Mouse (Mus musculus) kidney, adult 9 months (tissue): ENCODE data around the gene Uvrag.

Experiments used
- DNase-seq: peaks from one replicate; pipeline ENCODE4 v3.0.0; 2022

The Uvrag gene

GRCm38 (mm10) chr7:98916581-98916980 lies 224.4 kb downstream of the Uvrag start:
- no peak for DNase-seq

- no peak for DNase-seq
These were observed 228.0 kb downstream of the Uvrag start for GRCm38 (mm10) chr7:98912953-98913360.

- no peak for DNase-seq
These were observed 229.7 kb downstream of the Uvrag start for GRCm38 (mm10) chr7:98911276-98911675.

DNA sequence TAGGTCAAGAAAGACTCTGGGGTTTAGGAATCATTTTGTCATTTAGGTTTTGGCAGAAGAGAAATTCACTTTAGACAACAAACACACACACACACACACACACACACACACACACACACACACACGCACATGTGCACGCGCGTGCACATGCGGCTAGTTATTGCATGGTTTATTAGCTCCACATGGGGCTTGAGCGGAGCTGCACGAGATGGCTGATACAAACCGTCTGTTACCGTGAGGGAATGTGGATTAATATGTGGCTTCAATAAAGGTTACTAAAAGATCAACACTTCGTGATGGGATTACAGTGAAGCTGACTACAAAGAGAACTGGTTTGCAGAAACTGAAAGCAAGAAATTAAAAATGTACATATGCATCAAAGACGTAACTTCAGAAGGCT lies 230.2 kb downstream of the Uvrag start:
- DNase-seq, result no peak

DNA sequence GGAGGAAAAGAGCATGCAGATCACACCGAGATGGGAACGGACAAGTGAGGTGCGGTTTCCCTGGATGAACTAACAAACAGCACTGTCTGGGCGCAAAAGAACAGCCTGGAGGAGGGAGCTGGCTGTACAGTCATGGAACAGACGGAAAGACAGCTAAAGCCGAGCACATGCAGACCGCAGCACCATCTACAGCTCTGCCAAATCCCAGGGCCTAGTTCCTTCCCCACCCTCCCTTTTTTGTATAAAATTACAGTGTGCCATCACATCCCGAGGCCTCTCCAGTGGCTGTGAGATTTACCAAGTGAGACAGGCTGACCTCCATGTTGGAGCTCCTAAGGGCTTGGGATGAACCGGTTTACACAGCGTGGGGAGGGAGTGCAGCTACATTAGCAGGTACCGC lies 230.8 kb downstream of the Uvrag start:
- no peak for DNase-seq

DNA sequence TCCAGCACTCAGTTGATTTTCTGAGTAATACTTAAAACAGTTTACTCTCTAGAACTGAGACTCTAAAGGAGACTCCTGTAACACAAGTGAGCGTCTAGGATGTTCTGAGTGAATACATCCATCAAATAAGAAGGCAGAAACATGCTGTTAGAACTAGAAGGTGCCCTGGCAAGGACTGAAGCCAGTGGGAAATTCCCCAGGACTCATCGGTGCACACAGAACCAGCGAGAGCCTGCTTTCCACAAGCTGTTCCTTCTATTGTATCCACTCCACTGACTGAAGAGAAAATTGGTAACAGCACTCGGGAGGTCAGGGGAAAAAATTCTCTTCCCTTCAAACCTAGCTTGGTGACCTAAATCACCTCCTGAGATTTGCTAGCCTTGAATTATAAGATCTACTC lies 233.5 kb downstream of the Uvrag start:
- no peak for DNase-seq

DNA sequence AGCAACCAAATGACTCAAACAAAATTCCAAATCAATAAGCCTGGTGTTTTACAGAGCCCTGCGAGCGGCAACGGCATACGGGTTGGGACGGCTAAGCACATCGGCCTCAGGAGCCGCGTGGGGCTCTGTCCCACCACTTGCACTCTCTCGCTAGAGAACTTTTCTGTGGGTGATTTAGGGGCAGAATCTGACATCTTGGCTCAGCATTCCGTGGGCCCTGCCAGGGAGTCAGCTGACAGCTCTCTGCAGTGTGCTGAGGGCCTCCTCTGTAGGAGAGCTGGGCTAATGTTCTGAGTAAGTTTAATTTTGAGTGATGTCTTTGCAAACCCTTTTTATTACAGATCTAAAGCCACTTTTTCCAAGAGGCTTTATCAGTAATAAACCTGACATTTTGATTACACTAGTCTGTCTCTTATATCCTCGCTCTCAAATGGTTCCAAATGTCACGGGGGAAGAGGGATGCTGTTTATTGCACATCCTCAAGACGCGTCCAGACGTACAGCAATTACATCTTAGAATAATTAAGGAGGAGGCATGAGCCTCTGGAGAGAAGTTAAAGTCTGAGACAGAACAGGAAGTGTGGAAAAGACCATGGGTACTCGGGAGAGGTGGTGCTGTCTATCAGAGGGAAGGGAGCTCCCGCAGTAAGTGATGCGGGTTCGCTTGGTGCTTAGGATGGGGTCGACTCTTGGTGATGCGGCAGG lies 236.1 kb downstream of the Uvrag start:
- DNase-seq, result peak; percentile 35

GRCm38 (mm10) chr7:98903884-98904283 lies 237.1 kb downstream of the Uvrag start:
- DNase-seq, result peak; percentile 35

- no peak for DNase-seq
These were observed 239.8 kb downstream of the Uvrag start for GRCm38 (mm10) chr7:98901120-98901519.

GRCm38 (mm10) chr7:98899815-98900214 lies 241.1 kb downstream of the Uvrag start:
- DNase-seq, result peak; percentile 50

- no peak for DNase-seq
These were observed 243.6 kb downstream of the Uvrag start for GRCm38 (mm10) chr7:98897323-98897722.

DNA sequence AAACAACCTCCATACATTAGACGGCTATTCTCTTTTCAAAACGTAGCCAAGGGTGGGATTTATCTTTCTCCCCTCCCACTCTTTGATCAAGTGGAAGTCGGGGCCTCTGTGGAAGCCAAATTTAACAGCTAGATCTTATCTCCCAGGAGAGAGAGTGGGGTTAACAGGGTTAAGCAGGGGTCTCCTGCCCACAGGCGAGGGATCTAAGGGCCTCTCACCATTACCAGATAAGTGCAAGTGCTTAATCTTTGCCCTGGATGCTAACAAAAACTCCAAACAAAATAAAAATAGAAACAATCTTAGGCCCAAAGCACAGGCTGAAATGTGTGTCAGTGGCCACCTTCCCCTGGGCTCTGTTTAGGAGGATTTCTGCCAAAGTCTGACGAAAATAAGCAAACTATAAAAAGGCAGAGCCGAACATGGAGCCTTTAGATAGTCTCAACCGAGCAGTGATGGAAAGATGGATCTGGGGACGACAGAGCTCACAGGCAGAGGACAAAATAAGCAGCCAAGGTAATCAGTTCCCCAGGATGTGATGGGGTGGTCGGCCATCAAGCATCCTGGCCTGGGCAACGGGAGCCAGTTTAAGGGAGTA lies 245.3 kb downstream of the Uvrag start:
- no peak for DNase-seq

DNA sequence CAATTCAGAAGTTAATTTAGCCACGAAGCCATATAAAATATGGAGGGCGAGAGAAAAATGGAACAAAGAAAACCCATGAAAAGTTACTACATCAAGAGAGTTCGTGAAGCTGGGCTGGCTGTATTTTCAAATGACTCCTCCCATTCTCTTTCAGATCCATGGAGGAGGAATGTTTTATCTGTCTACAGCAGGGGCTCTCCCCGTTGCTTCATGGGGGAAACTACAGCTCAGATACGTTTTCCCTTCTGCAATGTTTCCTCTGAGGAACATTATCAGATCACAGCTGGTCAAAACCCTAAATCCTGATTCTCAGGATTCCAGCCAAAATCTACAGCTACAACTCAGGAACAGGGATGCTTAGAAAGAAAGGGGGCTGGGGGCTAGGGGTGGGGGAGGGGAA lies 246.2 kb downstream of the Uvrag start:
- DNase-seq, result no peak

- no peak for DNase-seq
These were observed 246.6 kb downstream of the Uvrag start for GRCm38 (mm10) chr7:98894305-98894704.

DNA sequence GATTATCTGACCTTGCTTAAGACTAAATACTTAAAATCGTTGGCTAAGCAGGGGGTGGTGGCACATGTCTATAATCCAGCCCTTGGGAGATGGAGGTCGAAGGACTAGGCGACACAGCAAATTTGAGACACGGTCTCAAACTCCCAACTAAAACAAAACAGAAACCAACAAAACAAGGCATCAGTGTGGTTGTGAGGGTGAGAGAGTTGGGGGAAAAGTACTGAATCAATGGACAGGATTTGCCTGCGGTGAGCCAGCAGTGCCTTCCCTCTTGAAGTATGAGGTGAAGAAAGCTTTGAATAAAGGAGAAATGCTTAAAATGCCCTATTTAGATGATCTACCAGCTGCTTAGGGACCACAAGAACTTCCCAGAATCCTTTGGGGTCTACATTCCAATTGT lies 247.8 kb downstream of the Uvrag start:
- DNase-seq, result no peak

- DNase-seq, result no peak
These were observed 251.7 kb downstream of the Uvrag start for GRCm38 (mm10) chr7:98889211-98889610.

DNA sequence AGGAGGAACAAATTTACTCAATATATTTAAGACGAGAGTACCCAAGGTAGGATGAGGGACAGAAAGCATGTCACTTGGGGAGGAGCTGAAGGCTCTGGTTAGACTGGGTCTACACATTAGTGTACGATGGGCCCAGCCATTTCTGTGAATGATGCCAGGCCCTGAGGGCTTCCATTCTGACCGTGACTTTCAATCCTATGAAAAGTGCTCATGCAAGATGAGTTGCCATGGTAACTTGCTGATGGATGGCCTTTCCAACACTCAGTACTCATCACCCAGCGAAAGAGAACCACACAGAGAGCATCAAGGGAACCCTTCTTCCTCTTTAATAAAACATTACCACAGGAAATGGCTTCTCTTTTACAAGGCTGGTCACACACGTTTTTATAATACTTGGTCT lies 252.1 kb downstream of the Uvrag start:
- DNase-seq, result no peak

DNA sequence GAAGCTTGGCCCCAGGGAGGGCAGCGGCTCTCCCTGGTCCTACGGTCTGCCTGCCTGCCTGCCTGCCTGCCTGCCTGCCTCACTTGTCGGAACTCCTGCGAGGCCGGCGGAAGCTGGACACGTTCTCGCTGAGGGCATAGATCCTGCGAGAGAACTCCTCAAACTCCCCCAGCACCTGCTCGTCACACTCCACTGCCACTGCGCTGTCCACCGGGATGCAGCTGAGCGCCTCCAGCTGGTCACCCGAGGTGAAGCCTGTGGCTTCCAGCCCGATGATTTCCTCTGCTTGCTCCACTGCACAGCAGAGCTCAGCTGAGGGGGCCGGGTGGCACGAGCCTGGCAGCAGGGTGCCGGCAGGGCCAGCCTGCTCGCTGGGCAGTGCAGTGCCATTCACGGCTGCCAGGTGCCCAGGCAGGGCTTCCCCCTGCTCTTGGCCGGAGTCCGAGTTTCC lies 253.1 kb downstream of the Uvrag start:
- peak; percentile 75 for DNase-seq

GRCm38 (mm10) chr7:98881887-98882286 lies 259.1 kb downstream of the Uvrag start:
- DNase-seq, result peak; percentile 25

- DNase-seq, result no peak
These were observed 261.8 kb downstream of the Uvrag start for GRCm38 (mm10) chr7:98879176-98879575.

DNA sequence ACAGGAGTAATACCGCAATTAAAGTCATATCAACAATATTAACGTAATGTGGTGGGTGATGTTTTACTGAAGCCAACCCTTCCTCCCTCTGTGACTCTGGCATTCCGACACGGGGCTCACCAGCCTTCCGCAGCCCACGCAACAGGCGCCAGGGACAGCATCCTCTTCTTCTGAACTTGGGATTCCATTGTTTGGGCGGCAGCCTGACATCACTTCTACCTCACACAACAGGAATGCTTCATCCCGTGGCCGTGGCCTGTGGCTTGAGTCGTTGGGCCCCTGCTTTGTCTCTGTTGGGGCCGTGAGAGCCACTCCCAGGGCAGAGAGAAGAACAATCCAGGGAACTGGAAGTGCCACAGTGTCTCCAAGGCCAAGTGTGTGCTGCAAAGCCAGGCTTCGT lies 264.8 kb downstream of the Uvrag start:
- no peak for DNase-seq

- no peak for DNase-seq
These were observed 265.5 kb downstream of the Uvrag start for GRCm38 (mm10) chr7:98875390-98875990.

DNA sequence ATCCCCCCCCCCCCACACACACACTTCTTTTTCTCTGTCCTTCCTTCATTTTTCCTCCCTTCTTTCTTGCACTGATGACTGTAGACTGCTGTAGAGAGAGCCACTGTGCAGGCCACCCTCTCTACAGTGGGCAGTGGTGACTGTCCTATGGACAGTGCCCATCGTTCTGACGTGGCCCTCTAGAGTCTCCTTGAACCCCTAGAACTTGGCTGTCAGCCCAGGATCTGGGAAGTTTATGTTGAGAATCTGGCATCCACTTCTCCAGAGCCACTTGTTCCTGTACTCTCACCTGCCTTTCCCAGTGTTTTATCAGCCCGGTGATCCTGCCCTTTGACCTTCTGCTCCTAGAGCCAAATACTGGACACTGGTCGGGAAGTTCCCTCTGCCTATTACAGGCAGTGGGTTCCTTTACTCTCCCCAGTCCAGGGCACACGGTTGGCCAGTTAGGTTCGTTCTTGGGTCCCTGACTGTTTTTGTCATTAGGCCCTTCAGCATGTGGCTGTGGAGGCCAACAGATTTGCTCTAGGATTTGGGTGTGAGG lies 266.5 kb downstream of the Uvrag start:
- no peak for DNase-seq

- DNase-seq, result no peak
These were observed 267.6 kb downstream of the Uvrag start for GRCm38 (mm10) chr7:98873316-98873715.
